Mouse (Mus musculus): ENCODE data around the gene Tns3. TPM values are rescaled to one million over a fixed set of nuclear protein-coding genes. Genes with fewer than 3 reads are reported as not detected.

The Tns3 gene
- polyA plus RNA-seq, 1 experiment from 2014 or later = 30.4 TPM

DNA sequence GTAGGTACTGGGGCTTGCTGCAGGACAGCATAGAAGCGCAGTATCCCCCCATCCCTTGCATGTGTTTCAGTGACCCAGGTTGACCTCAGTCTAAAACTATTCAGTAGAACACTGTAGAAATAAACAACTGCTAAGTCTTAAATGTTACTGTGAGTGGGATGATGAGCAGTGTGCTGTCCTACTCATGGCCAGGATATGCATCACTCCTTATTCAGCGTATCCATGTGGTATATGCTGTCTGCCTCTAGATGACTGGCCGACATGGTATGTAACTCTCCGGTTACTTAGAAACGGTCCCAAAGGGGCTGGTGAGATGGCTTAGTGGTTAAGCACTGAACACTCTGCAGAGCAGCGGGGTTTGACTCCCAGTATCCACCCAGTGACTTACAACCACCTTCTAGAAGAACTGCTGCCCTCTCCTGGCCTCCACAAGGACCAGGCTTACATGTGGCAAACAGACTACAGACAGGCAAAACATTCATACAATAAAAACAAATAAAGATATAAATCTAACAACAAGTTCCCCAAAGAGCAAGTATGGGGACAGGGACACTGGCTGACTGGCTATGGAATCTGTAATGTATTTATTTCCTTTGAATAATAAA is 212.6 kb downstream of the Tns3 start:
- H3K27me3 ChIP-seq (ENCODE audit: control insufficient read depth, insufficient read depth, low read length) = no peaks in the 10 kb centered on the region
- peaks cover 4% of the 10 kb centered on the region; the same call in 1 of the 2 replicates for H3K4me1 ChIP-seq (ENCODE audit: control insufficient read depth, insufficient read depth, low read length)
- H3K4me2 ChIP-seq (ENCODE audit: low read depth, low read length) = no peak overlapping the region
- no peak overlapping the region for H3K27ac ChIP-seq (ENCODE audit: low read length)
- H3K36me3 ChIP-seq (ENCODE audit: control insufficient read depth, insufficient read depth, low read length) = peaks cover 29% of the 10 kb centered on the region
- H3K9me3 ChIP-seq (replicated peaks; ENCODE audit: control insufficient read depth, low read length) = no peaks in the 10 kb centered on the region
- H3K4me3 ChIP-seq (replicated peaks; ENCODE audit: low read length) = no peak overlapping the region
- WGBS = 84% methylated on average over 6 of the region's 6 CpGs
- no peak for ATAC-seq (ENCODE audit: insufficient read depth, low FRiP score)
- no peak overlapping the region for H3K9ac ChIP-seq (ENCODE audit: low read length)

DNA sequence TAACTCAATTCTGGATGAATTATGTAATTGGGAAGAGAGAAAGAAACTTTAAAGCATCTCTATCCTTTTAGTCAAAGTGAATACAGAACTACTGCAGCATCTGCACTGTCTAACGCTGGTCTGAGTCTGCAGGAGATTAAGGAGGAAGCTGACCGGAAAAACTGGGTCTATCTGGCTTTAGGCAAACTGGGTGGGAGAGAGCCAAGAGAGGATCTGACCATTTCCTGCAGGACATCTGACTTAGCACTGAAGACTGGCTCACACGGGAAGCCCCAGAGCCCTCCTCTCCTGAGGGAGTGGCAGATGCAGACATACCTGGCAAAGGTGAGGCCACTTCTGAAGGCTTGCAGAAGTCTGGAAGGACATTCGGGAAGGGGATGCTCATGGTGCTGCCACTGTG is 213.8 kb downstream of the Tns3 start:
- H3K36me3 ChIP-seq (ENCODE audit: control insufficient read depth, insufficient read depth, low read length) = peaks cover 29% of the 10 kb centered on the region

DNA sequence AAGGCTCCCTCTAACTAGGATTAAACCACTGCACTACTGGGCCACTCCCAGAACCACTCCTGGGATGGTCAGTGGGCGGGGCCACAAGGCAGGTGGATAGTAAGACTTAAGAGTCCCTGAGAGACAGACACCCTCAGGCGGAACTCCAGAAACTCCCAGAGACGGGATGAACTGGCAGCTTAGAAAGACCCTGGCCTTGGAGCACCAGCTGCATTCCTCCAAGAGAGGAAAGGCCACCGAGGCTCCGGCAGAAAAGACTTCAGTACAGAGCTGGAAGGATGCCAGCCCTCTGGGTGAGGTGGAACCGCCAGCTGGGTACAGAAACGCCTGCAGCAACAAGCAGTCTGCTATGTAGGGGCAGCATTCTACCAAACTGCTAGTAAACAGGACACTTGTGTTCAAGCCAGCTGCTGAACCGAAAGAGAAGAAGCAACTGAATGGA is 218.4 kb downstream of the Tns3 start:
- WGBS = 25% methylated on average over 8 of the region's 8 CpGs
- peaks cover 49% of the 10 kb centered on the region for H3K36me3 ChIP-seq (ENCODE audit: control insufficient read depth, insufficient read depth, low read length)
- ATAC-seq (ENCODE audit: insufficient read depth, low FRiP score) = peak; percentile 64; the same call in 1 of the 2 replicates
- no peak overlapping the region for H3K4me2 ChIP-seq (ENCODE audit: low read depth, low read length)
- no peaks in the 10 kb centered on the region for H3K9me3 ChIP-seq (replicated peaks; ENCODE audit: control insufficient read depth, low read length)
- H3K27ac ChIP-seq (ENCODE audit: low read length) = peak overlapping the region; percentile 56
- no peak overlapping the region for H3K9ac ChIP-seq (ENCODE audit: low read length)
- peaks cover 11% of the 10 kb centered on the region; the same call in 1 of the 2 replicates for H3K4me1 ChIP-seq (ENCODE audit: control insufficient read depth, insufficient read depth, low read length)
- no peak overlapping the region for H3K4me3 ChIP-seq (replicated peaks; ENCODE audit: low read length)
- H3K27me3 ChIP-seq (ENCODE audit: control insufficient read depth, insufficient read depth, low read length) = no peaks in the 10 kb centered on the region

More for the DNA sequence above, 213.8 kb downstream of the Tns3 start:
- peaks cover 8% of the 10 kb centered on the region; the same call in 1 of the 2 replicates for H3K4me1 ChIP-seq (ENCODE audit: control insufficient read depth, insufficient read depth, low read length)
- no peak overlapping the region for H3K4me2 ChIP-seq (ENCODE audit: low read depth, low read length)
- no peak overlapping the region for H3K9ac ChIP-seq (ENCODE audit: low read length)
- no peak overlapping the region for H3K4me3 ChIP-seq (replicated peaks; ENCODE audit: low read length)
- 67% methylated on average over 4 of the region's 4 CpGs for WGBS
- no peaks in the 10 kb centered on the region for H3K27me3 ChIP-seq (ENCODE audit: control insufficient read depth, insufficient read depth, low read length)
- ATAC-seq (ENCODE audit: insufficient read depth, low FRiP score) = no peak
- no peak overlapping the region for H3K27ac ChIP-seq (ENCODE audit: low read length)
- H3K9me3 ChIP-seq (replicated peaks; ENCODE audit: control insufficient read depth, low read length) = no peaks in the 10 kb centered on the region

DNA sequence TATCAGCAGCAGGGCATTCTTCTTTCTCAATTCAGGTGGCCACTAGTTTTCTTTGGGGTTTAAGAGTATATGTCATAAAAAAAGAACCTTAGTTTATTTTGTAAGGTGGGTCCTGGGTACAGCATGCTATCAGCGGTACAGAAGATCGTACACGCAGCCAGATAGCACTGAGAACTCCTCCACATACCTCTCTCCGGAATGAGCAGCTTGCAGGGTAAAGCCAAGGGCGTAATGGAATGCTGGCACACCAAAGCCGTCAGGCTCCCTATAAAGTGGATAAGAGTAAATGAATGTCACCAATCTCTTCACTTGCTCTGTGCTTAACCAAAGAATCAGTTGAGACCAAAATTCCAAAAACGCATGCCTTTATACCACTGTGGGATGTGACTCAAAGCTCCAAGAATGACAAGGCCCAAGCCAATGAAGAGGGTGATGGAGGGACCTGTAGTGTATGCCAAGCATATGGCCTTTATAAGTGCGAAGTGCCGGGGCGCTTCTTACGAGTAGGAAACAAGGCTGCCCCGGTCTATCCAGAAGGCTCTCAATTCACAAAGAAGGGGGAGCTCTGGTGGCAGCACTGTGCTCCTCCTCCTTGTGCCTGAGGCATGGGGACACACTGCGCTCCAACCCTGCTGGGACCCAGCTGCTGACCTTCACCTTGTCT is 219.4 kb downstream of the Tns3 start:
- no peaks in the 10 kb centered on the region for H3K9me3 ChIP-seq (replicated peaks; ENCODE audit: control insufficient read depth, low read length)
- H3K27ac ChIP-seq (ENCODE audit: low read length) = no peak overlapping the region
- H3K4me2 ChIP-seq (ENCODE audit: low read depth, low read length) = no peak overlapping the region
- H3K4me3 ChIP-seq (replicated peaks; ENCODE audit: low read length) = no peak overlapping the region
- H3K27me3 ChIP-seq (ENCODE audit: control insufficient read depth, insufficient read depth, low read length) = no peaks in the 10 kb centered on the region
- no peak for ATAC-seq (ENCODE audit: insufficient read depth, low FRiP score)
- peaks cover 44% of the 10 kb centered on the region for H3K36me3 ChIP-seq (ENCODE audit: control insufficient read depth, insufficient read depth, low read length)
- H3K4me1 ChIP-seq (ENCODE audit: control insufficient read depth, insufficient read depth, low read length) = peaks cover 11% of the 10 kb centered on the region; the same call in 1 of the 2 replicates
- no peak overlapping the region for H3K9ac ChIP-seq (ENCODE audit: low read length)
- WGBS = 89% methylated on average over 13 of the region's 13 CpGs

DNA sequence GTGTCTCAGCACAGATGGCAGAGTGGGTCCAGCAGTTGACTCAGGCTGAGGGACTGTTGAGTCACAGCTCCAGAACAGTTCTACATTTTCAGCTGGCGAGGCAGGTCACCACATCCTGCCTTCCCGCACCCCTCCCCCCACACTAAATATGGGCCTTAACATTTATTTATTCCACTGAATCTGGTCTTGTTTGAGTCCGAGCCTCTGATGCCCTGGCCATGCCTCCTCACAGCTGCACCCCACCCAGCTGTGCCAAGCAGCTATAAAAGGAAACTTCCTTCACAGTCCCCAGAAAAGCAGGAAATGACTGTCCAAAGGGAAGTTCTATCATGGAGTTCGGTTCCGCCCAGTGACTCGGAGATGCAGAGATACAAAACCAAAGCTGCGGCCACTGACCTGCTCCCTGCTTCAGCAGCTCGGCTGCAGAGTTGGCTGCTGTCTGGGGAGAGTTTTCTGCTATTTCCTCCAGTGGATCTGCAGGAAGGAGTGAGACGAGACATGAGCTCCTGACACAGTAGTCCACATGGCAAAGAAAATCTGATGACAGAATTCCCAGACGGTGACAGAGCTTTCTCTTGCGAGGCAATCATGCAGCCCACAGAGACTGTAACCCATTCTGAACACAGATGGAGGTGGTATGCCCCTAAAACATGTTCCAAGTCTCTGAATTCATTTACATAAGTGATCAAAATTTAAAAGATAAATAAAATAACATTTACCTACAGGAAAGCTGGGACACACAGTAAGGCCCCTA is 220.6 kb downstream of the Tns3 start:
- ATAC-seq (ENCODE audit: insufficient read depth, low FRiP score) = no peak
- Histone ChIP-seq H3K4me3 (replicated peaks; ENCODE audit: low read length) (no peak overlapping the region), H3K9ac (ENCODE audit: low read length) (no peak overlapping the region), H3K27ac (ENCODE audit: low read length) (peak overlapping the region; percentile 42; the same call in 1 of the 2 replicates), H3K4me1 (ENCODE audit: control insufficient read depth, insufficient read depth, low read length) (peaks cover 11% of the 10 kb centered on the region; the same call in 1 of the 2 replicates), H3K4me2 (ENCODE audit: low read depth, low read length) (no peak overlapping the region), H3K9me3 (replicated peaks; ENCODE audit: control insufficient read depth, low read length) (no peaks in the 10 kb centered on the region), H3K36me3 (ENCODE audit: control insufficient read depth, insufficient read depth, low read length) (peaks cover 33% of the 10 kb centered on the region), H3K27me3 (ENCODE audit: control insufficient read depth, insufficient read depth, low read length) (no peaks in the 10 kb centered on the region)
- WGBS = 74% methylated on average over 11 of the region's 11 CpGs

DNA sequence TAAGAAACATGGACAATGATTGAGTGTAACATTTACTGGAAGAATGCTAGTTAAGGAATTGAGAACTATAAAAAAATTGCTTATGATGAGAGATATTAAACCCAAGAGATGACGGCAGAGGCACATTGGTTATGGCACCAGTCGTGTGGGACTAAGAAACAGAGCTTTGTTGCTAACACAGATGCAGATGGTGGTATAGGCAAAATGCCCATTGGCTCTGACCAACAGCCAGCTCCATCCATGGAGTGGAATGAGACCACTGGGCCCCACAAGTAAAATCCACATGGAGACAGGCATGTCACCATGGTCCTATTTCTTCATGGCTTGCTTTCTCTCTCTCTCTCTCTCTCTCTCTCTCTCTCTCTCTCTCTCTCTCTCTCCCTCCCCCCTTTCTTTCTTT is 223.6 kb downstream of the Tns3 start:
- no peak for ATAC-seq (ENCODE audit: insufficient read depth, low FRiP score)
- Histone ChIP-seq H3K4me3 (replicated peaks; ENCODE audit: low read length) (no peak overlapping the region), H3K27ac (ENCODE audit: low read length) (no peak overlapping the region), H3K4me1 (ENCODE audit: control insufficient read depth, insufficient read depth, low read length) (peaks cover 3% of the 10 kb centered on the region; the same call in 1 of the 2 replicates), H3K27me3 (ENCODE audit: control insufficient read depth, insufficient read depth, low read length) (no peaks in the 10 kb centered on the region), H3K9ac (ENCODE audit: low read length) (no peak overlapping the region), H3K36me3 (ENCODE audit: control insufficient read depth, insufficient read depth, low read length) (peaks cover 39% of the 10 kb centered on the region), H3K4me2 (ENCODE audit: low read depth, low read length) (no peak overlapping the region), H3K9me3 (replicated peaks; ENCODE audit: control insufficient read depth, low read length) (no peaks in the 10 kb centered on the region)
- 88% methylated on average over 2 of the region's 2 CpGs for WGBS

DNA sequence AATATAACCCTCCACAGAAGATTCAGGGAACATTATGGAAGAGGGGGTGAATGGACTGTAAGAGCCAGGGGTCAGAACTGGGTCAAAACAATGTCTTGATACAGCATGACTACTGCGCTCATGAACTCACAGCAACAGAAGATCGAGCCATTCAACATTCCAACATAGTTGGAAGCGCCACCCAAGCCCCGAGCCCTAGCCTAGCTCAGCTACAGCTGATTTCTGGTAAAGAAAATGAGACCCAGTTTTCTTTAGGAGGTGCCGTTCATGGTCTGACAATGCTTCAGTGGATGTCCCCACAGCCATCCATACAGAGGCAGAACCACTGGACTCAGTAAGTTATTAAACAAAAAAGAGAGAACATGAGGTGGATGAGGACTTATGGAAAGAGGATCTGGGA is 224.1 kb downstream of the Tns3 start:
- no peak overlapping the region for H3K4me3 ChIP-seq (replicated peaks; ENCODE audit: low read length)
- no peaks in the 10 kb centered on the region for H3K9me3 ChIP-seq (replicated peaks; ENCODE audit: control insufficient read depth, low read length)
- H3K27ac ChIP-seq (ENCODE audit: low read length) = no peak overlapping the region
- WGBS = 91% methylated on average over 5 of the region's 5 CpGs
- no peak overlapping the region for H3K9ac ChIP-seq (ENCODE audit: low read length)
- peaks cover 40% of the 10 kb centered on the region for H3K36me3 ChIP-seq (ENCODE audit: control insufficient read depth, insufficient read depth, low read length)
- H3K4me1 ChIP-seq (ENCODE audit: control insufficient read depth, insufficient read depth, low read length) = no peaks in the 10 kb centered on the region
- H3K4me2 ChIP-seq (ENCODE audit: low read depth, low read length) = no peak overlapping the region
- no peak for ATAC-seq (ENCODE audit: insufficient read depth, low FRiP score)
- H3K27me3 ChIP-seq (ENCODE audit: control insufficient read depth, insufficient read depth, low read length) = no peaks in the 10 kb centered on the region

DNA sequence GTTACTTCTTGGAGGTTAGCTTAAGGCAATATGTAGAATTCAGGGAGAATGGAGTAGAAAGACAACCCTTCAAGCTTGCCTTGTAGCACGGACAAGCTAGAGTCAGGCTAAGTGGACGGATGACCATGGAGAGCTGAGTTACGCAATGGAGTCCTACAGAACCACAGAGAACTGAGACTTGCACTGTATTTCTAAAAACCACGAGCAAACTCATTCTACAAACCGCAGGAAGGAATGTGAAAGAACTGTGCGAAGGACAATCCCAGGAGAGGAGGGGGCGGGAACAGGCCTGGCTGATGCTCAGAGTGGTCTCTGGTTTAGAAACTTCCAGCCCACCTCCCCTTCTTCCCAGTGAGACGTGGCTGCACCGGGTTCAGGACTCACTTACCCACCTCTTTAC is 225.3 kb downstream of the Tns3 start:
- WGBS = 88% methylated on average over 9 of the region's 9 CpGs
- Histone ChIP-seq H3K4me2 (ENCODE audit: low read depth, low read length) (no peak overlapping the region), H3K36me3 (ENCODE audit: control insufficient read depth, insufficient read depth, low read length) (peaks cover 42% of the 10 kb centered on the region), H3K27ac (ENCODE audit: low read length) (no peak overlapping the region), H3K4me3 (replicated peaks; ENCODE audit: low read length) (no peak overlapping the region), H3K9ac (ENCODE audit: low read length) (no peak overlapping the region), H3K4me1 (ENCODE audit: control insufficient read depth, insufficient read depth, low read length) (no peaks in the 10 kb centered on the region), H3K9me3 (replicated peaks; ENCODE audit: control insufficient read depth, low read length) (no peaks in the 10 kb centered on the region), H3K27me3 (ENCODE audit: control insufficient read depth, insufficient read depth, low read length) (no peaks in the 10 kb centered on the region)
- no peak for ATAC-seq (ENCODE audit: insufficient read depth, low FRiP score)

DNA sequence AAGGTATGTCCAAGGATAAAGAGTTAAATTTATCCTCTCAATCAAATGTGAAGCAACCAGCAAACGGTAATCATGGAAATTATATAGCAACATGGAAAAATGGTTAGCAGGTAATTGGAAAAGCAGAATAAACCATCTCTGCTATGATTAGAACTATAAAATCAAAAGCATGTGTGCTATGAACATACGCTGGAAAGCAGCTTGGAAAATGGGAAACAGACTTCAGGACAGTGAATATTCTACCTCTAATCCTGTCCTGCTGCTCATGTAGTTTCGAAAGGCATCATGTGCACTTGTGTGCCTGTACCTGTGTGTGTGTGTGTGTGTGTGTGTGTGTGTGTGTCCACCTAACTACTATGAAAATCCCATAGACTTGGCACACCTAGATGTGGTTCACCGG is 226.1 kb downstream of the Tns3 start:
- Histone ChIP-seq H3K4me2 (ENCODE audit: low read depth, low read length) (no peak overlapping the region), H3K4me1 (ENCODE audit: control insufficient read depth, insufficient read depth, low read length) (no peaks in the 10 kb centered on the region), H3K36me3 (ENCODE audit: control insufficient read depth, insufficient read depth, low read length) (peaks cover 41% of the 10 kb centered on the region), H3K4me3 (replicated peaks; ENCODE audit: low read length) (no peak overlapping the region), H3K27me3 (ENCODE audit: control insufficient read depth, insufficient read depth, low read length) (no peaks in the 10 kb centered on the region), H3K9ac (ENCODE audit: low read length) (no peak overlapping the region), H3K9me3 (replicated peaks; ENCODE audit: control insufficient read depth, low read length) (no peaks in the 10 kb centered on the region), H3K27ac (ENCODE audit: low read length) (no peak overlapping the region)
- ATAC-seq (ENCODE audit: insufficient read depth, low FRiP score) = no peak
- 91% methylated on average over 4 of the region's 4 CpGs for WGBS

Measured in stomach, embryonic 16.5 days (tissue).